Mouse (Mus musculus) embryonic fibroblast, embryonic 13.5 days (primary cell): ENCODE measurements around the gene Sst.

Experiments
- CTCF ChIP-seq: IDR thresholded peaks from 2 replicates; pipeline ENCODE4 v1.5.1; 2011; ENCODE audit warnings: mild to moderate bottlenecking, control low read depth, low read length, moderate library complexity, borderline replicate concordance; ENCODE audit not compliant: insufficient read depth
- POLR2A ChIP-seq: IDR thresholded peaks from 2 replicates; pipeline ENCODE4 v1.6.1; 2011; ENCODE audit warnings: low read depth, mild to moderate bottlenecking, control low read depth, low read length, moderate library complexity

DNA sequence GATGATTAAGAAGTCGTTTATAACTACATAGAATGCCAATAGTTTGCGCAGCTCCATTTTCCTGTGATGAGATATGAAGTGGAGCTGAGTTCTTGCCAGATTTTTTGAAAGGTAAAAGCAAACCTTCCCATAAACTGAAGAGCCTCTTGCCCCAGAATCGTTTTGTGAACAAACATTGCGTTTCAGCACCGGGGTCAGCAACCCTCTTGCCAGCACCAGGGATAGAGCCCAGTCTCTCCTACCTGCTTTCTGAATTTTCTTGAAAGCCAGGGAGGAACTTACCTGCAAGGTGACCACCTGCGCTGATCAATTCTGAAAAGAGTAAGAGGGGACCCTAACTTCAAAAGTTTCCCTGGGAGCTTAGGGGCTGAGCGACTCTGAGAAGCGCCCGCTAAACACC, 607 bp downstream of the Sst start:
- no peak for TF ChIP-seq CTCF
- no peak for TF ChIP-seq POLR2A
